Mouse (Mus musculus) MEL (cell line): ENCODE results near the gene Fgfr2. TPM values are rescaled to one million over a fixed set of nuclear protein-coding genes. Genes with fewer than 3 reads are reported as not detected.

Source experiments
- DNase-seq: peaks from one replicate; pipeline ENCODE4 v3.0.0; 2011; ENCODE audit warnings: low read depth, low spot score
- H3K27ac ChIP-seq: 2 replicates; pipeline ENCODE4 v1.5.1; 2012; ENCODE audit warnings: low read depth, mild to moderate bottlenecking, control low read depth, low read length, moderate library complexity; ENCODE audit not compliant: control insufficient read depth
- H3K27me3 ChIP-seq, 2 experiments: fragments of 150-350 bp in 1 of 2; sonication (generic) in 1 of 2; 2 replicates each; pipeline ENCODE4 v1.6.1; 2012; ENCODE audit warnings: low read length in 2 of 2, mild to moderate bottlenecking in 2 of 2, improper control_type of control experiment in 1 of 2, moderate library complexity in 1 of 2; ENCODE audit not compliant: insufficient read depth in 2 of 2, control insufficient read depth in 1 of 2
- H3K36me3 ChIP-seq, 2 experiments: 2 replicates each; pipeline ENCODE4 v1.6.1; 2012 to 2014; ENCODE audit warnings: low read length in 2 of 2, improper control_type of control experiment in 1 of 2, inconsistent platforms in 1 of 2, mild to moderate bottlenecking in 1 of 2; ENCODE audit not compliant: insufficient read depth in 2 of 2, control insufficient read depth in 1 of 2
- H3K4me1 ChIP-seq, 2 experiments: fragments of 150-350 bp in 1 of 2; sonication (generic) in 1 of 2; 2 replicates each; pipeline ENCODE4 v1.6.1; 2012; ENCODE audit warnings: low read length in 2 of 2, improper control_type of control experiment in 1 of 2, mild to moderate bottlenecking in 1 of 2; ENCODE audit not compliant: insufficient read depth in 2 of 2, control insufficient read depth in 1 of 2
- H3K4me3 ChIP-seq, 2 experiments: fragments of 150-350 bp in 1 of 2; sonication (generic) in 1 of 2; 2 replicates each; pipeline ENCODE4 v1.5.1; 2012; ENCODE audit warnings: low read depth in 2 of 2, low read length in 2 of 2, mild to moderate bottlenecking in 2 of 2, moderate library complexity in 2 of 2, control low read depth in 1 of 2, improper control_type of control experiment in 1 of 2; ENCODE audit not compliant: control insufficient read depth in 1 of 2, insufficient read depth in 1 of 2
- H3K79me2 ChIP-seq: 2 replicates; pipeline ENCODE4 v1.6.1; 2012; ENCODE audit warnings: mild to moderate bottlenecking, low read length, moderate library complexity; ENCODE audit not compliant: control insufficient read depth, poor library complexity, insufficient read depth
- H3K9ac ChIP-seq: 2 replicates; pipeline ENCODE4 v1.6.1; 2012; ENCODE audit warnings: low read depth, mild to moderate bottlenecking, control low read depth, low read length, moderate library complexity; ENCODE audit not compliant: control insufficient read depth, poor library complexity, severe bottlenecking
- H3K9me3 ChIP-seq: fragments of 150-350 bp; sonication (generic); replicated peaks from 2 replicates; pipeline ENCODE4 v1.6.1; 2012; ENCODE audit warnings: mild to moderate bottlenecking, low read length, improper control_type of control experiment, moderate library complexity; ENCODE audit not compliant: insufficient read depth
- BHLHE40 ChIP-seq: IDR thresholded peaks from 2 replicates; pipeline ENCODE4 v1.6.1; 2012; ENCODE audit warnings: low read depth, mild to moderate bottlenecking, inconsistent platforms, low read length, improper control_type of control experiment, borderline replicate concordance
- CHD1 ChIP-seq: IDR thresholded peaks from 2 replicates; pipeline ENCODE4 v1.6.1; 2012; ENCODE audit warnings: low read depth, mild to moderate bottlenecking, inconsistent platforms, low read length, improper control_type of control experiment
- CTCF ChIP-seq, 3 experiments: IDR thresholded peaks in 2 of 3; conservative IDR thresholded peaks in 1 of 3; 2 replicates each; pipeline ENCODE4 v1.5.1; 2011 to 2012; ENCODE audit warnings: low read length in 3 of 3, low read depth in 2 of 3, mild to moderate bottlenecking in 2 of 3, improper control_type of control experiment in 1 of 3, inconsistent platforms in 1 of 3, mixed read lengths in 1 of 3, moderate library complexity in 1 of 3; ENCODE audit not compliant: control insufficient read depth in 1 of 3, insufficient read depth in 1 of 3, poor library complexity in 1 of 3, severe bottlenecking in 1 of 3
- E2F4 ChIP-seq: IDR thresholded peaks from 2 replicates; pipeline ENCODE4 v1.6.1; 2011; ENCODE audit warnings: low read depth, low read length, improper control_type of control experiment, borderline replicate concordance
- ELF1 ChIP-seq: IDR thresholded peaks from 2 replicates; pipeline ENCODE4 v1.6.1; 2014; ENCODE audit warnings: low read depth, mild to moderate bottlenecking, inconsistent platforms, low read length, improper control_type of control experiment, moderate library complexity
- GABPA ChIP-seq: IDR thresholded peaks from 2 replicates; pipeline ENCODE4 v1.6.1; 2012; ENCODE audit warnings: low read depth, mild to moderate bottlenecking, inconsistent platforms, low read length, improper control_type of control experiment, moderate library complexity
- HCFC1 ChIP-seq: IDR thresholded peaks from 2 replicates; pipeline ENCODE4 v1.6.1; 2012; ENCODE audit warnings: low read depth, mild to moderate bottlenecking, inconsistent platforms, low read length, improper control_type of control experiment, moderate library complexity
- KAT2A ChIP-seq: conservative IDR thresholded peaks from 2 replicates; pipeline ENCODE4 v1.6.1; 2012; ENCODE audit warnings: low read depth, low read length, improper control_type of control experiment, inconsistent platforms
- MAFK ChIP-seq: IDR thresholded peaks from 2 replicates; pipeline ENCODE4 v1.6.1; 2011; ENCODE audit warnings: low read depth, mild to moderate bottlenecking, low read length, improper control_type of control experiment, borderline replicate concordance
- MEF2A ChIP-seq: IDR thresholded peaks from 2 replicates; pipeline ENCODE4 v1.6.1; 2014; ENCODE audit warnings: low read depth, mild to moderate bottlenecking, inconsistent platforms, low read length, improper control_type of control experiment; ENCODE audit not compliant: poor library complexity, insufficient replicate concordance, severe bottlenecking; ENCODE audit errors: extremely low read depth
- MXI1 ChIP-seq: IDR thresholded peaks from 2 replicates; pipeline ENCODE4 v1.6.1; 2011; ENCODE audit warnings: mild to moderate bottlenecking, low read depth, low read length, improper control_type of control experiment
- MYB ChIP-seq: IDR thresholded peaks from 2 replicates; pipeline ENCODE4 v1.6.1; 2011; ENCODE audit warnings: mild to moderate bottlenecking, low read depth, low read length, improper control_type of control experiment
- NELFE ChIP-seq: IDR thresholded peaks from 2 replicates; pipeline ENCODE4 v1.6.1; 2011; ENCODE audit warnings: low read depth, low read length, improper control_type of control experiment
- NRF1 ChIP-seq: IDR thresholded peaks from 2 replicates; pipeline ENCODE4 v1.6.1; 2014; ENCODE audit warnings: low read depth, mild to moderate bottlenecking, inconsistent platforms, low read length, improper control_type of control experiment, moderate library complexity; ENCODE audit not compliant: poor library complexity, insufficient read depth, severe bottlenecking
- POLR2AphosphoS2 ChIP-seq: IDR thresholded peaks from 2 replicates; pipeline ENCODE4 v1.6.1; 2011; ENCODE audit warnings: low read length, improper control_type of control experiment
- POLR2AphosphoS5 ChIP-seq: IDR thresholded peaks from 2 replicates; pipeline ENCODE4 v1.6.1; 2012; ENCODE audit warnings: low read depth, borderline replicate concordance, mild to moderate bottlenecking, inconsistent platforms, low read length, moderate library complexity, mixed read lengths
- RAD21 ChIP-seq: IDR thresholded peaks from 2 replicates; pipeline ENCODE4 v1.6.1; 2011; ENCODE audit warnings: mild to moderate bottlenecking, low read depth, low read length, improper control_type of control experiment
- RCOR1 ChIP-seq: IDR thresholded peaks from 2 replicates; pipeline ENCODE4 v1.6.1; 2012; ENCODE audit warnings: low read depth, mild to moderate bottlenecking, inconsistent platforms, low read length, improper control_type of control experiment
- SIN3A ChIP-seq: IDR thresholded peaks from 2 replicates; pipeline ENCODE4 v1.6.1; 2012; ENCODE audit warnings: low read length, improper control_type of control experiment, inconsistent platforms
- SMC3 ChIP-seq: IDR thresholded peaks from 2 replicates; pipeline ENCODE4 v1.6.1; 2011; ENCODE audit warnings: low read depth, low read length, improper control_type of control experiment
- TAL1 ChIP-seq: IDR thresholded peaks from 2 replicates; pipeline ENCODE4 v1.6.1; 2012; ENCODE audit warnings: mild to moderate bottlenecking, inconsistent platforms, low read length, moderate library complexity, mixed read lengths
- TBP ChIP-seq: IDR thresholded peaks from 2 replicates; pipeline ENCODE4 v1.8.0; 2011; ENCODE audit warnings: low read depth, low read length, improper control_type of control experiment
- USF1 ChIP-seq: IDR thresholded peaks from 2 replicates; pipeline ENCODE4 v1.6.1; 2014; ENCODE audit warnings: low read depth, mild to moderate bottlenecking, inconsistent platforms, low read length, improper control_type of control experiment, moderate library complexity
- USF2 ChIP-seq, 2 experiments: IDR thresholded peaks; 2 replicates each; pipeline ENCODE4 v1.6.1; 2011 to 2012; ENCODE audit warnings: improper control_type of control experiment in 2 of 2, low read length in 2 of 2, borderline replicate concordance in 1 of 2, inconsistent platforms in 1 of 2, low read depth in 1 of 2, mild to moderate bottlenecking in 1 of 2; ENCODE audit not compliant: insufficient read depth in 1 of 2
- ZC3H11A ChIP-seq: IDR thresholded peaks from 2 replicates; pipeline ENCODE4 v1.6.1; 2012; ENCODE audit warnings: low read depth, mild to moderate bottlenecking, inconsistent platforms, low read length, improper control_type of control experiment
- ZKSCAN1 ChIP-seq: IDR thresholded peaks from 2 replicates; pipeline ENCODE4 v1.6.1; 2012; ENCODE audit warnings: low read depth, mild to moderate bottlenecking, inconsistent platforms, low read length, improper control_type of control experiment, moderate library complexity
- ZMIZ1 ChIP-seq: IDR thresholded peaks from 2 replicates; pipeline ENCODE4 v1.6.1; 2012; ENCODE audit warnings: low read depth, mild to moderate bottlenecking, inconsistent platforms, low read length, improper control_type of control experiment, moderate library complexity
- ZNF384 ChIP-seq: IDR thresholded peaks from 2 replicates; pipeline ENCODE4 v1.6.1; 2012; ENCODE audit warnings: low read depth, mild to moderate bottlenecking, inconsistent platforms, low read length, improper control_type of control experiment
- polyA plus RNA-seq, 2 experiments: library from polyadenylated mRNA; stranded (reverse) in 1 of 2; unstranded in 1 of 2; fragments of >175 nt in 1 of 2; fragments of >200 nt in 1 of 2; gene quantifications; 2 replicates each; pipeline versions ENCODE4 v1.2.1 to v1.2.4; 2012; ENCODE audit warnings: low replicate concordance in 2 of 2, low read depth in 1 of 2; ENCODE audit not compliant: insufficient read length in 2 of 2, insufficient read depth in 1 of 2, missing spikeins in 1 of 2
- total RNA-seq: library from RNA; depleted of rRNA; stranded (reverse); fragments of 300-350 nt; gene quantifications from 2 replicates; pipeline ENCODE4 v1.2.3, GENCODE M21; 2012

The Fgfr2 gene
- total and polyA plus RNA-seq, 3 experiments, result not detected

GRCm38 (mm10) chr7:132930850-132931559 is 192.1 kb downstream of the Fgfr2 start, which contains the start of gene Zranb1 (continued):
- TF ChIP-seq USF1 (peak; percentile 47; the same call in 1 of the 2 replicates), GABPA (no peak), ZNF384 (no peak), CHD1 (no peak), ZMIZ1 (peak; percentile 82), POLR2AphosphoS5 (no peak), NELFE (peak; percentile 93), CTCF (IDR thresholded peaks at IDR 0.05 in 2 of 3, conservative IDR thresholded peaks at IDR 0.05 in 1 of 3; ENCODE audit: control insufficient read depth in 1 of 3, insufficient read depth in 1 of 3, low read depth in 2 of 3, low read length in 3 of 3, poor library complexity in 1 of 3, severe bottlenecking in 1 of 3) (no peak), HCFC1 (peak; percentile 94), TBP (peak; percentile 76), USF2 (IDR thresholded peaks at IDR 0.05; ENCODE audit: borderline replicate concordance in 1 of 2, insufficient read depth in 1 of 2, low read depth in 1 of 2, low read length in 2 of 2) (no peak), RCOR1 (no peak), ZKSCAN1 (no peak)

DNA sequence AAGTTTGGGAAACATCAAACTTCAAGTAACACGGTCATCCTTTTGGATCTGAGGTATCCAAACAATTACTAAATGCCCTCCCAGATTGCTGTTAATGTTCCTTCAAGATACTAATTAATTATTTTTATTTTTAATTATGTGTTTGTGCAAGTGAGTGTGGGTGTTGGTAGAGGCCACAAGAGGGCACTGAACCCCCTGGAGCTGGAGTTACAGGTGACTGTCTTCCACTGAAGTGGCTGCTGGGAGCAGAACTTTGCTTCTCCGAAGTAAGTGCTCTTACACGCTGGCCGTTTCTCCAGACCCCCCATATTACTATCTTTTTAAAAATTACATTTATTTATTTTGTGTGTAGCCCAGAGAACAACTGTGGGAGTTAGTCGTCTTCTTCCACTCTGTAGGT is 193.1 kb downstream of the Fgfr2 start:
- Histone ChIP-seq H3K9me3 (no peaks in the 10 kb centered on the region), H3K4me1 (peaks cover 5 to 10% of the 10 kb centered on the region in 2 experiments; a peak in 3 of 4 replicates), H3K79me2 (peaks cover 34% of the 10 kb centered on the region), H3K4me3 (peak overlapping the region; percentile 75 to 88), H3K36me3 (peaks cover 0 to 20% of the 10 kb centered on the region in 2 experiments; a peak in 2 of 4 replicates), H3K27ac (no peak overlapping the region; the same call in 1 of the 2 replicates), H3K9ac (peak overlapping the region; percentile 84), H3K27me3 (no peaks in the 10 kb centered on the region)
- peak; percentile 65 for DNase-seq
- 0 out of 2 replicates have a peak, but pooled peaks have one; percentile 25 for TF ChIP-seq RCOR1
- peak; percentile 52 for TF ChIP-seq SMC3
- no peak for TF ChIP-seq TBP
- TF ChIP-seq E2F4, result no peak
- TF ChIP-seq MEF2A, result no peak
- peak; percentile 16; the same call in 1 of the 2 replicates for TF ChIP-seq ZC3H11A
- TF ChIP-seq KAT2A, result no peak
- no peak for TF ChIP-seq NRF1
- no peak for TF ChIP-seq MYB
- TF ChIP-seq MXI1, result no peak
- no peak for TF ChIP-seq ZKSCAN1
- peak; percentile 31; the same call in 1 of the 2 replicates for TF ChIP-seq SIN3A
- no peak for TF ChIP-seq MAFK
- no peak for TF ChIP-seq USF2 (IDR thresholded peaks at IDR 0.05; ENCODE audit: borderline replicate concordance in 1 of 2, insufficient read depth in 1 of 2, low read depth in 1 of 2, low read length in 2 of 2)
- TF ChIP-seq NELFE, result no peak
- 0 out of 2 replicates have a peak, but pooled peaks have one; percentile 29 for TF ChIP-seq HCFC1
- TF ChIP-seq POLR2AphosphoS2, result no peak
- TF ChIP-seq ELF1, result no peak
- TF ChIP-seq ZNF384, result no peak
- TF ChIP-seq RAD21, result peak; percentile 56
- TF ChIP-seq TAL1, result no peak
- peak; percentile 43 to 66 (median 60) for TF ChIP-seq CTCF (IDR thresholded peaks at IDR 0.05 in 2 of 3, conservative IDR thresholded peaks at IDR 0.05 in 1 of 3; ENCODE audit: control insufficient read depth in 1 of 3, insufficient read depth in 1 of 3, low read depth in 2 of 3, low read length in 3 of 3, poor library complexity in 1 of 3, severe bottlenecking in 1 of 3)
- TF ChIP-seq BHLHE40, result no peak
